Mouse (Mus musculus): Measurements from ENCODE around the gene Oosp1. TPM values are rescaled to one million over a fixed set of nuclear protein-coding genes. Genes with fewer than 3 reads are reported as not detected.

Oosp1 gene
- total RNA-seq (2015; ENCODE audit: low replicate concordance): 2.7 TPM in 1 of 2 replicates, not detected in the other
- total RNA-seq (2017; ENCODE audit: low replicate concordance): not detected in 2 replicates

DNA sequence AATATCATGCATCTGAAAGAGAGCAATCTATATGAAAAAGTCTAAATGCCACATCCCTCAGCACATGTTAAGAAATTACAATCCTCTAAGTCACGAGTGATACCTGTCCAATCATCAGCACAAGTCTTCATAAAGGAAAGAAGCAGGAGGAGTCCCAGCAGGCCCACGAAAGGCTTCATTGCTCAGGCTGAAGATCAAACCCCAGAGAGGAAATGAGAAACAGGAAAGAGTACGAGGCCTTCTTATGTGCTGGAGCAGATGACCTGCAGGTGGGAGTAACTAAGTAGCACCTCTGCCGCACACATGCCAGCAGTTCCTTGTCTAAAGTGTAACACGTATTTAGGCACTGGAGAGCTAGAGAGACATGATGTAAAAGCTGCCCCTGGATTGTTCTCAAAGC is at the start of gene Oosp1:
Oosp1 (minus strand) TSS at position 312 of the 400 bp plus-strand sequence.
- ATAC-seq (replicated peaks; ENCODE audit: low FRiP score, poor library complexity, severe bottlenecking): no peak

DNA sequence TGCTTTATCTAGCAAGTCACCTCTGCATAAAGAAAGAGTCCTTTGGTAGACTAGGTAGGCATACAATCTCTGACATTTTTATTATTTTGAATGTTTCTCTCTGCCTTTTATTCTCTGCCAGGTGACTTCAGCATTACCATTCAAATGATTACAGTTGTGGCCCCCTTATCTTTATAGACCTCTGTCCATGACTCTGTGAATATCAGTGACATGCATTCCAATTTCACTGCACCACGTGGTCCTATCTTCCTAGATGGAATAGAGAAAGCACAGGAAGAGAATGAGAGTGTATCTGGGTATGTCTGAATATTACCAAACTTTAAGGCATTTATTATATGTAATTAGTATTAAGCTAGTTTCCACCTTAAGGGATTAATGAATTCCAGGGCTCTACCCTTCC is 45.5 kb upstream of the Oosp1 start:
- no peak for ATAC-seq (replicated peaks; ENCODE audit: low FRiP score, poor library complexity, severe bottlenecking)

DNA sequence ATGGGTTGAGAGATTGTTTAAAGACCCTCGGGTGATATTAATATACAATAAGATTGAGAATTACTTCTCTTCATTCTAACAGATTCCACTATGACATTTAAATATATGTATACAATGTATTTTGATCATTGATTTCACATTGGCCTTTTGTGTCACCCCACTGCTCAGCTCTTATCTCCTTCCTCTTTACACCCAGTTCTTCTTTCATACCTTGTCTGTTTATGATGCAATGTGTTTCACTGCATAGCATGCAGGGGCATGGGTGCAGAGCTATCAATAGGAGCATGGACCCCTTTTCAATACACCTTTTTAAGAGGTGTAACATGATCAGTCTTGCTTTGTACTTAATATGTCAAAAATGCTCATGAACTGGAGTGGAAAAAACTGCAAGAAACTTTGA is 39.3 kb upstream of the Oosp1 start:
- ATAC-seq (replicated peaks; ENCODE audit: low FRiP score, poor library complexity, severe bottlenecking): no peak

DNA sequence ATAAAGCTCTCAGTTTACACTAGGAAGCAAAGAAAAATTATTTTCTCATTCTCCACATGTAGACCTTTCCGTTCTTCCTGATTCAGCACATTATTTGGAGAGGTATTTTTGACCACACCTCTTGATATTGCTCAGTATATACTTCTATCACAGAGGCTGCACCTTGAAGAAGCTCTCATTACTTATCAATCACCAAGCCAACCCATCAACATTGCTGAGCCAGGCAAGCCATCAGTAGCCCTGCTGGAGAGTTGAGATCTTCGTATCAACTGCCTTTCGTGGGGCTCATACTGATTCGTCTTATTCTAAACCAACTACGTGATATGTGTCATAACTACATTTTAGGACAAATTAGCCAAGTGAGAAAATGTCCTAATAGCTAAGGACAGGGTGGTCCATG is 36.4 kb upstream of the Oosp1 start:
- ATAC-seq (replicated peaks; ENCODE audit: low FRiP score, poor library complexity, severe bottlenecking): peak; percentile 57; the same call in 1 of the 2 replicates

DNA sequence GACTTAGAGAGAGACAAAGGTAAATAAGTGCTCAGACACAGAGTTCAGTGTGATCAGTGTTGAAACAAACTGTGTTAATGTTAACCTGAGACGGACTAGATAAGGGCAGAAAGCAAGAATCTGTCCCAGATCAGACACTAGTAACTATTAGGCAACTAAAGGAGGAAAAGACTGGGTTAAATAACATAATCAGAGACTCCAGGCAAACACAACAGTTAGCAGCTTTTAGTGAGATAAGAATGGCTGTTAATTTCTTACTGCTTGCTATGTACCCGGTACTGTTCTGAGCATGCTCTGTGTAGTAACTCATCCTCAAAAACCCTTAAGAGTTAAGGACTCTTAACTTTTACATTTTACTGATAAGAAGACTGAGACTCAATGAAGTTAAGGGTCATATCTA is 35.0 kb upstream of the Oosp1 start:
- ATAC-seq (replicated peaks; ENCODE audit: low FRiP score, poor library complexity, severe bottlenecking): no peak

DNA sequence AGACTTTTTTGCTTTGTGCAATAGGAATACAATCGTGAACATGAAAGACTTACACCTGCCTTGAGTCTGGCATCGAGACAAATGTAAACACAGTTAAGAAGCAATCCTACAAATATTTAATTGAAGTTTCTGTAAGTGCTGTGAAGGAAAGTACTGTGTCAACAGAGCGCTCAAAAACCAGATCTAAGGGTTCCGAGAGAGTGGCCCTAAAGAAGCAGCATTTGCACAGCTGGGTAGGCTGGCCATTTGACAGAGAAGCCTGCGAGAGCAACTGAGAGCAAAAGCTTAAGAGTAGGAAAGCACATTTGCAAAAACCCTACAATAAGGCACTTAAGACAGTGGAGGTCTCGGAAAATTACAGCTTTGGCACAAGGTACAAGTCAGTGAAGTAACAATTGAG is 33.3 kb upstream of the Oosp1 start:
- ATAC-seq (replicated peaks; ENCODE audit: low FRiP score, poor library complexity, severe bottlenecking): no peak

DNA sequence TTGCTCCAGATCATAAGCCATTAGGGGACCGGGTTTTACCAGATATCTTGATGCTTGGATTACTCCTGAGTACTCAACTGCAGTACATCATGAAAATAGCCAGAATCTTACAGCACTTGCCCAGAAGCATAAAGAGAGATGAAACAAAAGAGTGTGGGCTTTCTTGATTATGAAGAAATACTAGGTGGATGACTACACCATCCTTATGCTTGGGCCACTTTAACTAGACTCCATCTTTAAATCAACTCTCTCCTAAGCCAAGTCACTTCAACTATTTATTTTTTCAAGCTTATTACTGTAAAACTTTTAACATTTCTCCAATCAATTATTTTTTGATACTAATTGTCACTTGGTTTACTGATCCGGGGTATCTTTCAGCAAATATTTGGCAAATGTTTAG is 32.9 kb upstream of the Oosp1 start:
- no peak for ATAC-seq (replicated peaks; ENCODE audit: low FRiP score, poor library complexity, severe bottlenecking)

DNA sequence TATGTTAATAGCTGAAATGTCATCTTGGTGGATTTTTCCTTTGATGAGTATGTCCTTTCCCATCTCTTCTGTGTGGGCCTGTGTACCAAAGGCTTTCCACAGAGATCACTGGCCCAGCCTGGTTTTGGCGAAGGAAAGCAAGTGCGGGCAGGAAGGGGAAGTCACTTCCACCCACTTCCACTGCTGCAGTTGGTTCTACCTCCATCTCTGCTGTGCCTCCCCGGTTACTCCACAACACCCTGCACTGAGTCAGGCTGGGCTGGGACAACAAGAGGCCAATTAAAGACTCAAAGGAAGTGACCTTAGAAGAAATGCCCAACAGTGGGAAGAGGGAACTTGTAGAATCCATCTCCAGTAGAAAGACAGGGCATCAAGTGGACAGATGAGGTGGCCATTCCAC is 29.1 kb upstream of the Oosp1 start:
- no peak for ATAC-seq (replicated peaks; ENCODE audit: low FRiP score, poor library complexity, severe bottlenecking)

DNA sequence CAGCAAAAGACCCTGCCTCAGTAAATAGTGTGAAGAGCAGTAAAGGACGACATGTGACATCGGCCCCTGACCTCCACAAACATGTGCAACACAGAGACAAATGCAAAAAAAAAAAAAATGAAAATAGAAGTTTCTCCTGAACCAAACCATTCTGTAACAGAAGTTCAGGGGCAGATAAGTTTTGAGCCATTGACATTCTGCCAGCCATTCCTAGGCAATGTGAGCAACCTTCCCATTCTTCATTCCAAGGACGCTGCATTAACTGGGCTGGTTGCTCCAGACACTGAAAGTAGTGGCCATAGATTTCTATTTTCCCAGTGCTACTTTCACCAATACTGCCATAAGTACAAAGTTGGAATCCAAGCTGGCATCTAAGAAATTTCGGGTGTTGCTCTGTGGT is 21.5 kb upstream of the Oosp1 start:
- ATAC-seq (replicated peaks; ENCODE audit: low FRiP score, poor library complexity, severe bottlenecking): no peak

DNA sequence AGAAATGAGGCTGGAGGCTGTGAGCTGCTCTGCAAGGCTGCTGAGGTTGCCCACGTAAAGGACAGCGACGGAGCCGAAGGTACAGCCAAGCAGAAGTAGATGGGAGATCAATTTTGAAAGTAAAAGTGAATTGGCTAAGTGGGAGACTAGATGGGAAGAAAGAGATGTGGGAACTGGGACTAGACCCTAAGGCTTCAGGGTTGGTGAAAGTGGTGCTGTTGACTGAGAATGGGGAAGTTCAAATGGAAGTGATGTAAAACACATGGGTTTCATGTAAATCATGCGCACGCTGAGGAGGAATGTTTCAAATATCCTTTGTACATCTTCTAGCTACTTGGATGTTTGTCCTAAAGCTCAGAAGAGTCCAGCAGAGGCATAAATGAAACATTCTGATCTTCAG is 7.4 kb upstream of the Oosp1 start:
- ATAC-seq (replicated peaks; ENCODE audit: low FRiP score, poor library complexity, severe bottlenecking): no peak

DNA sequence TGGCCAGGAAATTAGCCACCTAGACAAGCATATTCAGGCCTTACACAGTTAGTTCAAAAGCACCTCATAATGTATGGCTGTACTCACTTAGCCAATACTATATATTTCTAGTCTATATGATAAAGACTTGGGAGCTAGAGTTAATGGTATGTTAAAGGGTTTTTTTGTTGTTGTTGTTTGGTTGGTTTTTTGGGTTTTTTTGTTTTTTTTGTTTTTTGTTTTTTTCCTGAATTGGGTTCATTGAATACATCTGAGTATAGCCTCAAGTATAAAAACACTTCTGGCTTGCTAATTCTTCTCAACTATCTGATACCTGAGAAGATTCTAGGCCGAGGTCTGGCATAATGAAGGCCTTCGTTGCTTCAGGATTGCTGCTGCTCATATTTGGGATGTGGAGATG is 5.8 kb upstream of the Oosp1 start, which contains the start of gene Oosp3:
Oosp3 (plus strand) TSS at position 301 of the 400 bp plus-strand sequence.
- no peak for ATAC-seq (replicated peaks; ENCODE audit: low FRiP score, poor library complexity, severe bottlenecking)

DNA sequence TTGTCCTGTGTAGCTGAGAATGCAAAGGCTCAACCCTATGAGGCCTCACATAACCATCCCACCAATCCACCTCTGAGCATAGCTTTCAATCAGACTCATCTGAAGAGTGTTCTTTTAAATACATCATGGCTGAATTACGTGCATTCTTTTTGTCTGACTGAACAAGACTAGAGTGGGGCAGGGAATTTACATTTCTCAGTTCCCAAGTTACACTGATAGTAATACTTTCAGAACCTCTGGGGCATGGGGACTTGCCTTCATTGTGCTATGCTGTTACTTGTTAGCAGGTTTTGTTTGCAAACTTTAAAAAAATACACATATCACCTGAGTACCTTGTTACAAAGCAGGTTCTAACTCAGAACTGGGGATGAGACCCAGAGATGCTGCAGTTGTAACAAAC is 504 bp upstream of the Oosp1 start:
- ATAC-seq (replicated peaks; ENCODE audit: low FRiP score, poor library complexity, severe bottlenecking): no peak

DNA sequence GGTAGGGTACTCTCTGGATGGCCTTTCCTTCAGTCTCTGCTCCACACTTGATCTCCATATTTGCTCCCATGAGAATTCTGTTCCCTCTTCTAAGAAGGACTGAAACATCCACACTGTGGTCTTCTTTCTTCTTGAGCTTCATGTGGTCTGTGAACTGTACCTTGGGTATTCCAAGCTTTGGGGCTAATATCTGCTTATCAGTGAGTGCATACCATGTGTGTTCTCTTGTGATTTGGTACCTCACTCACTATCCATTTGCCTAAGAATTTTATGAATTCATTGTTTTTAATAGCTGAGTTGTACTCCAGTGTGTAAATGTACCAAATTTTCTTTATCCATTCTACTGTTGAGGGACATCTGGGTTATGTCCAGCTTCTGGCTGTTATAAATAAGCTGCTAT is 29.4 kb downstream of the Oosp1 start:
- ATAC-seq (replicated peaks; ENCODE audit: low FRiP score, poor library complexity, severe bottlenecking): no peak

DNA sequence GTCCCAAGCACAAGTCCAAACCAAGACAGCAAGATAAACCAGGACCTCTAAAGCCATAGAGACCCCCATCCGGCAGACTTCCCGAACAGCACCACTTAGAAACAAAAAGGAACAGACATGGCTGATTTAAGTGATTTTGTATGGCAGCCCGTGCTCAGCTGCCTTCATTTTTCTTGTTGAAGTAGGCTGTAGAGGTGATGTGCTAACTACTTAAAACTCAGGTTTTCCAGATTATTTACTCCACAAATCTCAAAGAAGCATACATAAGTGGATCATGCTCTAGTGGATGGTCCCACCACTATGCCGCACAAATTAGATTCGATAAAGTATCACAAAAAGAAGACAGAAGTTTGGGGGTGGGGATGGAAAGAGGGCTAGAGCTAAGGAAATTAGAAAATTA is 30.5 kb downstream of the Oosp1 start, which contains the start of gene Oosp2:
Oosp2 (minus strand) TSS at position 101 of the 400 bp plus-strand sequence.
- no peak for ATAC-seq (replicated peaks; ENCODE audit: low FRiP score, poor library complexity, severe bottlenecking)

DNA sequence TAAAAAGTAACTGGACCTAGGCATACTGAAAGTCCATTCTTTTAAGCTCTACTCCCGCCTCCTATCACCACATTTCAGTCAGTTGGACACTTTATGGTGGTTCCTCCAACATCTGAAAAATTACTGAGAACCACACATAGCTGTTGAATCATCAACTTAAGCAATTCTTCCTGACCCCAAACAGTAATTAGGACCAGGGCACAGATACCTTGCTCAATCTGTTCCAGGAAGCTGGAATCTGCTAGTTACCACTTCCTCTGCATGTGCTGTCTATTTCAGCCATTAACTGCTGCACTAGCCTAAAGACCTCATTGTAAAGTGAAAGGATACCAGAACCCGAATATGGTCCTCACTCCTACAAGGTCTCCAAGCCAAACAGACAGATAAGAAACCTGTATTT is 31.8 kb downstream of the Oosp1 start:
- ATAC-seq (replicated peaks; ENCODE audit: low FRiP score, poor library complexity, severe bottlenecking): no peak

DNA sequence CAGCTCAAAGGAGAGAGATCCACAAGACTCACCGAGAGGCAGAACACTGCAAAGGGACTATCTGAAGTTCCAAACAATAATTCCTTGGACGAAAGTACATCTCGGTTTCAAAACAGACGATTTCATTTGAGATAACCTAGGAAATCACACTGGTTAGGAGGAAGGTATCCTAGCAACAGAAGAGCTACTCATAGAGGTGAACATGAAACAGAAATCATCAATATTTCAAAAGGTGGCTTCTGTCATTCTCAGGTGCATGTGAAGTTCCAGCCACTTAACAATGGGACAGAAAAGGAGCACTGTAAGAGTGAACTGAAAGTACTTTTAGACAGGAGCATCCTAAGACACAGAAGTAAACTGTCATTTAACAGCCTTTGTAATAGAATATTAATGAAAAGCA is 41.4 kb downstream of the Oosp1 start:
- no peak for ATAC-seq (replicated peaks; ENCODE audit: low FRiP score, poor library complexity, severe bottlenecking)

DNA sequence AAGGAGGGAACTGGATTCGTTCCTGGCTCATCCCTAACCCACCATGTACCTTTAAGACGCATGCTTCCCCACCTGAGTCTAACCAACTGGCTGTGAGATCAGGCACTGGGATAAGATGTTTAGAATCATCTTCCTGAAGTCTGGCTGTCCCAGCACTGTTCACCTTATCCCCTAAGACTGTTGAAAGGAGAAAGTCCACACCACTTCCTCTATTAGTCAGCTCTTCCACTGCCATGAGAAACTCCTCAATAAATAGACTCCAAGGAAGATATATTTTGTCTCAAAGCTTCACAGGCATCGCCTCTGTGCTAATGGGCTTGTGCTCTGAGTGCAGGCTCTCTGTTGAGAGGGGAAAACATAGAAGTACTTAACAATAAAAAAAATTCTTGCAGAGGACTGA is 44.8 kb downstream of the Oosp1 start:
- ATAC-seq (replicated peaks; ENCODE audit: low FRiP score, poor library complexity, severe bottlenecking): no peak

DNA sequence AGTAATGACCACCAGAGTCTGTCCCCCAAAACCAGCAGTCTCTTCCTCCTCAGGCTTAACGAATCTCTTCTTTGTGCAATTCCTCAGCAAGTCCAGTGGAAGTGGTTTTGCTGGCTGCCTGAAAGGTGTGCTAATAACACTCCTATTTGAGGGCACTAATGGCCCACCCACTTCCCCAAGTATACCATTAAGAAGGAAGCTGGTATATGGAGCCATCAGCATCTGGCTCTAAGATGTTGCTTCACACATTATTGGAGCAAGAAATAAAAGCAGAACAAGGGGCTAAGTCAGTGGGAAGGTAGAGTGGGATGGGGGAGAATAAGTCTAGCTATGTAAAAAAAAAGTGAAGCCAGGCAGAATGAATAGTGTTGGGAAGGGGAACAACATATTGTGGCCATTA is 50.2 kb downstream of the Oosp1 start, which contains the start of gene Ms4a3:
Ms4a3 (minus strand) TSS at position 120 of the 400 bp plus-strand sequence.
- no peak for ATAC-seq (replicated peaks; ENCODE audit: low FRiP score, poor library complexity, severe bottlenecking)

DNA sequence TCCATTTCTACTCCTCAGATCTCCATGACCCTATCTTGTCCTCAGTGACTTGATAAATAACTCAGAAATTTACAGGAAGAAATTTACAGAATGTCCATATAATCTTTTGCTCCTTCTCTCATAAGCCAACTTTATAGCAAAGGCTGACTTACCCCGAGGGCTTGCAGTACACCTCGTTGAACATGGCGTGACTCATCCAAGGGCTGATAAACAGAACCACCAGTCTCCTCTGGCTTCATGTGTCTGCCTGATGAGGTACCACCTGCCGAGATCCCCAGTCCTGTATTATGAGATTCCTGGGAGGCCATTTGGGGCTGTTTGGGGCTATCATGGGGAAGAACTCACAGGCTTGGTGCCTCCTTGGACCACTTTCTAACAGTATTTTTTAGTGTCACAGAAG is 51.9 kb downstream of the Oosp1 start:
- ATAC-seq (replicated peaks; ENCODE audit: low FRiP score, poor library complexity, severe bottlenecking): no peak

DNA sequence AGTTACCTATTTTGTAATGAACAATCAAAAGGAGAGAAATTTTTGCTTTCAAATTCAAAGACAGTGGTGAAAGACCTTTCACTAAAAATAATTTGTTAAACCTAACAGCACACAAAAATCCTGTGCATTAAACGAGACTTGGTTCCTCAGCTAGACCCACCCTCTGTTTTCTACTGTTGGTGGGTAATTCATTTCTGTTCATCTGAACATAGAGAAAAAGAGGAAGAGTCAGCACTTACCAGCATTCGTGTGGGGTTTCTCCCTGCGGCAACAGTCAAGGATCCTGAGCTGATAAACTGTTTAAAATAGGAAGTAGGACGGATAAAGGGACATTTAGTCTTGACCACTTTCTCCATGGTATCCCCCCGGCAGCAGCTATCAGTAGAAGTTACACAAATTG is 55.4 kb downstream of the Oosp1 start:
- ATAC-seq (replicated peaks; ENCODE audit: low FRiP score, poor library complexity, severe bottlenecking): no peak

DNA sequence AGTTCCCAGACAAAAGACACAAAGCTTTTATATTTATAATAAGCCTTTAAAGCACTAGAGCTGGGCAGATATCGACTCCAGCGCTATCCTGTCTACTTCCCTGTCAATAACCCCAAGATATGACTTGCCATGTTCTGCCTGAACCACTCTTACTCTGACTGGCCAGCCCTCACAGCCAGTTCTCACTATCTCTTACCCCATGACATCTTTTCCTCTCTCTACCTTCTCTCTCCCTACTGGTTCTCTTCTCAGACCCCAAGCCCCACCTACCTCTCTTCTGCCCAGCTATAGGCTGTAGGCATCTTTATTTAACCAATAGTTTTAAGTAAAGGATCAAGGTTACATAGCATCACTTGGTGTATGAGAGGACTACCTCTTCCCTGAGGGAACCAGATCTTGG is 56.6 kb downstream of the Oosp1 start:
- no peak for ATAC-seq (replicated peaks; ENCODE audit: low FRiP score, poor library complexity, severe bottlenecking)

DNA sequence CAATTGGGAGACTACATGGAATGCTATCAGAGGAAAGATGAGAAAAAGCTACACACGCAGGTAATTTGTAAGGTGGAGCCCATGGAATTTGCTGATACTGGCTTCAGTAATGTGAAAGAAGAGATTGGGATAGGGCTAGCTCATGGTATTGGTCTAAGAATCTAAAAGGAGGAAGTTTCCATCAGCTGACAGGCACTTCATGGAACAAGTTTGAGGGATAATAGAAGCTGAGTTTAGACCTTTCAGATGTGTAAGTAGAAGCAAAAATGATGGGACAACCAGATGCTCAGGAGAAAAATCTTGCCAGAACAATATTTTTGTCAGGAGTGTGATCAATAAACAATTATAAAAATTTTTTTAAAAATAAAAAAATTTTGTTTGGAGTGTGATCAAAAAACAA is 57.2 kb downstream of the Oosp1 start:
- no peak for ATAC-seq (replicated peaks; ENCODE audit: low FRiP score, poor library complexity, severe bottlenecking)

DNA sequence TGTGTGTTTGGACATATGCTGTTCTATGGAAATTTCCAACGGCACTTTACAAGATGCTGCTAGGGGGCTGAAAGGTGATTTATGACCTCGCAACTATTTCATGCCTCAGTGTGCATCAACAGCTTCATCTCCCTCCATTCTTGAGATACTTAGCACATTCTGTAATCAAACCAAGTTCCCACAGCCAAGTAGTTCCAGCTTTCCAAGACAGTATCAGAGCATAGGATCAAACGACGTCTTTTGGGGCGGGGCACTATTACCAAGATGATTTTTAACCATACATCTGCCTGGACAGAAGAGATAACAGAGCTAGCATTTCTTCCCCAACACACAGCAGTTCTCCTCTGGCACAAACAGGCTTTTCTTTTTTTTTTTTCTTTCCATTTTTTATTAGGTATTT is 65.7 kb downstream of the Oosp1 start:
- no peak for ATAC-seq (replicated peaks; ENCODE audit: low FRiP score, poor library complexity, severe bottlenecking)

All from erythroblast, adult 5-6 weeks (primary cell).